Mouse (Mus musculus): Measurements from ENCODE around the gene Gm5901. TPM values are rescaled to one million over a fixed set of nuclear protein-coding genes. Genes with fewer than 3 reads are reported as not detected.

Gm5901 gene
- polyA plus RNA-seq, 1 experiment = 188 TPM

- no peak overlapping the region for H3K27ac ChIP-seq (ENCODE audit: control insufficient read depth, insufficient read depth, low read depth, low read length)
- no peaks in the 10 kb centered on the region for H3K27me3 ChIP-seq (ENCODE audit: control insufficient read depth, insufficient read depth, low read length)
- peaks cover 2% of the 10 kb centered on the region; the same call in 1 of the 2 replicates for H3K36me3 ChIP-seq (ENCODE audit: control insufficient read depth, insufficient read depth, low read length)
- H3K4me1 ChIP-seq (ENCODE audit: control insufficient read depth, insufficient read depth, low read length) = no peaks in the 10 kb centered on the region
- H3K4me3 ChIP-seq (ENCODE audit: control insufficient read depth, low read depth, low read length) = no peak overlapping the region
- TF ChIP-seq POLR2A (IDR thresholded peaks at IDR 0.05; ENCODE audit: control insufficient read depth, low read depth, low read length) (no peak), CTCF (IDR thresholded peaks at IDR 0.05; ENCODE audit: control insufficient read depth, insufficient read depth, insufficient replicate concordance, low read depth, low read length) (no peak)
These were observed 15.4 kb downstream of the Gm5901 start for GRCm38 (mm10) chr7:105390236-105390635.

DNA sequence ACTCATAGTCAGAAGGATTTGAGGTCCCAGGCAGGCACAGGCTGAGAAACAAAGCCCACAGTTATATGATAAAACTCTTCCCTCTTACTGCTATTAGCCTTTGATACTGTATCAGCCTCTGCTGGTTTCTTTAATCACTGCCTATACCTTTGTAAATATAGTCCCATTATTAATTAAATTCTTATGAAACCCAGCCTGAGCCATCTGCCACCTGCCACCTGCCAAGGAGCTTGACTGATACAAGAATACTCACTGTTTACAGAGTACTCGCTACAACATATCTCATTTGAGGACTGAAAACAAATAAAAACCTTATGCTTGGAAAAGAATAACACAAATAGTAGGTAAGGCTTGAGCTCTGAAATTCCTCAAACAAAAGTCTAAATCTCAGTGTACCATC lies 19.8 kb downstream of the Gm5901 start:
- H3K27me3 ChIP-seq (ENCODE audit: control insufficient read depth, insufficient read depth, low read length) = no peaks in the 10 kb centered on the region
- H3K4me3 ChIP-seq (ENCODE audit: control insufficient read depth, low read depth, low read length) = no peak overlapping the region
- H3K4me1 ChIP-seq (ENCODE audit: control insufficient read depth, insufficient read depth, low read length) = peaks cover 2% of the 10 kb centered on the region; the same call in 1 of the 2 replicates
- H3K27ac ChIP-seq (ENCODE audit: control insufficient read depth, insufficient read depth, low read depth, low read length) = no peak overlapping the region
- TF ChIP-seq CTCF (IDR thresholded peaks at IDR 0.05; ENCODE audit: control insufficient read depth, insufficient read depth, insufficient replicate concordance, low read depth, low read length) = no peak
- no peak for TF ChIP-seq POLR2A (IDR thresholded peaks at IDR 0.05; ENCODE audit: control insufficient read depth, low read depth, low read length)
- H3K36me3 ChIP-seq (ENCODE audit: control insufficient read depth, insufficient read depth, low read length) = no peaks in the 10 kb centered on the region

GRCm38 (mm10) chr7:105395131-105395820 lies 20.4 kb downstream of the Gm5901 start:
- peaks cover 4% of the 10 kb centered on the region for H3K4me1 ChIP-seq (ENCODE audit: control insufficient read depth, insufficient read depth, low read length)
- H3K27me3 ChIP-seq (ENCODE audit: control insufficient read depth, insufficient read depth, low read length) = no peaks in the 10 kb centered on the region
- no peaks in the 10 kb centered on the region for H3K36me3 ChIP-seq (ENCODE audit: control insufficient read depth, insufficient read depth, low read length)
- no peak overlapping the region for H3K4me3 ChIP-seq (ENCODE audit: control insufficient read depth, low read depth, low read length)
- TF ChIP-seq POLR2A (IDR thresholded peaks at IDR 0.05; ENCODE audit: control insufficient read depth, low read depth, low read length) = no peak
- no peak overlapping the region for H3K27ac ChIP-seq (ENCODE audit: control insufficient read depth, insufficient read depth, low read depth, low read length)

DNA sequence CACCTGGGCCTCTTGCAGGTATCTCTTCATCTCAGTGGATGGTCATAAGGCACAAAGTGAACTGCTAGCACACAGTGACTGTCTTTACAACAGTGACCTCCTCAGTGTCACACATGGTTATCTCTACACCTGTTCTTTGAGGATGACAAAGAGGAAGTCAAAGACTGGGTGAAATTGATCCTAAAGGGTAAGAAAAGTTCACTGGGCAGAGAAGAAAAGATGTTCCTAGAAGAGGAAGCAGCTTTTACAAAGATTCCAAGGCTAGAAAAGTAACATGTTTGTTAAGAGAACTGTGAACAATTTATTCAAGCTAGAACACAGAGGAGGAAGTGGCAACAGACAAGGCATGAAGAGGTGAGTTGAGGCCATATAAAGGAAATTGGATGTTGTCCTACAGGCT lies 21.3 kb downstream of the Gm5901 start:
- H3K4me1 ChIP-seq (ENCODE audit: control insufficient read depth, insufficient read depth, low read length) = peaks cover 5% of the 10 kb centered on the region

DNA sequence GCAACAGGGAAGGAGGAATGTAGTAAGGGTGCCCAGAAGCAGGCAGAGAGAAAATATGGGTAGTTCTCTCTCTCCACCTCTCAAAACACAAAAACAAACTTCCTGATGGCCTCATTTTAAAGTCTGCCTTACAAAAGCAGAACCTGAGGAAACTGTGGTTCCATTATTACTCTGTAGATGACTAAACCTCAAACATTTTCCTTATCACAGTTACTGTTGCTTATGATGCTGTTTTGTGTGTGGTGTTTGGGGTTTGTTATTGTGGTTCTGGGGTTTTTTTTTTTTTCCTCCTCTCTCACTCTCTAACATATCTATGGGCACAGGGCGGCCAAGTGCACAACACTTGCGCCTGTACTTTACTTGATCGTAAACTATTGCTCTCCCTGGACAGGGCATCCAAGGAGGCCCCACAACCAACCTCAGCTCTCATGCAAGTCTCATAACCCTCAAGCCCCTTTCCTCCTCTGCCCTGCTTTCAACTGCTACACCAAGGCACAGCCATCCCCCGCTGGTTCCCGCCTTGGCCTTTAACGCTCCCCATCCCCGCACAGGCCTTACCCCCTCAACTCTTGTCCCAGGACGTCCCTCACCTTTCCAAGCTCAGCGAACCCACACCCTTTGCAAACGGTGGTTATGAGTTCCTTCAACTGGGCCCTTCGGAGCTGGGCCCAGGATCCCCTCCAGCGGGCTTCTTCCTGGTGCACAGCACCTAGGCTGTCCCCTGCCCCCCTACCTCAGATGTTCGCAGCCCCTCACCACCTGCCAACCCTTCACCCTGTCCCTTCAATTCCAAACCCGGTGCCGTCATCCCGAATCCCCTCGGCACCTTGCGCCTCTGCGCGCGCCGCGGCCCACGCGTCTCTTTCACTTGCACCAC lies 24.5 kb downstream of the Gm5901 start:
- TF ChIP-seq CTCF (IDR thresholded peaks at IDR 0.05; ENCODE audit: control insufficient read depth, insufficient read depth, insufficient replicate concordance, low read depth, low read length) (no peak), POLR2A (IDR thresholded peaks at IDR 0.05; ENCODE audit: control insufficient read depth, low read depth, low read length) (no peak)
- H3K4me3 ChIP-seq (ENCODE audit: control insufficient read depth, low read depth, low read length) = peak overlapping the region; percentile 89
- peaks cover 5% of the 10 kb centered on the region for H3K4me1 ChIP-seq (ENCODE audit: control insufficient read depth, insufficient read depth, low read length)
- H3K27ac ChIP-seq (ENCODE audit: control insufficient read depth, insufficient read depth, low read depth, low read length) = peak overlapping the region; percentile 82
- no peaks in the 10 kb centered on the region for H3K36me3 ChIP-seq (ENCODE audit: control insufficient read depth, insufficient read depth, low read length)
- no peaks in the 10 kb centered on the region for H3K27me3 ChIP-seq (ENCODE audit: control insufficient read depth, insufficient read depth, low read length)

More for the DNA sequence above, 21.3 kb downstream of the Gm5901 start:
- no peak for TF ChIP-seq POLR2A (IDR thresholded peaks at IDR 0.05; ENCODE audit: control insufficient read depth, low read depth, low read length)
- no peak for TF ChIP-seq CTCF (IDR thresholded peaks at IDR 0.05; ENCODE audit: control insufficient read depth, insufficient read depth, insufficient replicate concordance, low read depth, low read length)
- H3K27me3 ChIP-seq (ENCODE audit: control insufficient read depth, insufficient read depth, low read length) = no peaks in the 10 kb centered on the region
- no peak overlapping the region for H3K4me3 ChIP-seq (ENCODE audit: control insufficient read depth, low read depth, low read length)
- no peak overlapping the region for H3K27ac ChIP-seq (ENCODE audit: control insufficient read depth, insufficient read depth, low read depth, low read length)
- H3K36me3 ChIP-seq (ENCODE audit: control insufficient read depth, insufficient read depth, low read length) = no peaks in the 10 kb centered on the region

DNA sequence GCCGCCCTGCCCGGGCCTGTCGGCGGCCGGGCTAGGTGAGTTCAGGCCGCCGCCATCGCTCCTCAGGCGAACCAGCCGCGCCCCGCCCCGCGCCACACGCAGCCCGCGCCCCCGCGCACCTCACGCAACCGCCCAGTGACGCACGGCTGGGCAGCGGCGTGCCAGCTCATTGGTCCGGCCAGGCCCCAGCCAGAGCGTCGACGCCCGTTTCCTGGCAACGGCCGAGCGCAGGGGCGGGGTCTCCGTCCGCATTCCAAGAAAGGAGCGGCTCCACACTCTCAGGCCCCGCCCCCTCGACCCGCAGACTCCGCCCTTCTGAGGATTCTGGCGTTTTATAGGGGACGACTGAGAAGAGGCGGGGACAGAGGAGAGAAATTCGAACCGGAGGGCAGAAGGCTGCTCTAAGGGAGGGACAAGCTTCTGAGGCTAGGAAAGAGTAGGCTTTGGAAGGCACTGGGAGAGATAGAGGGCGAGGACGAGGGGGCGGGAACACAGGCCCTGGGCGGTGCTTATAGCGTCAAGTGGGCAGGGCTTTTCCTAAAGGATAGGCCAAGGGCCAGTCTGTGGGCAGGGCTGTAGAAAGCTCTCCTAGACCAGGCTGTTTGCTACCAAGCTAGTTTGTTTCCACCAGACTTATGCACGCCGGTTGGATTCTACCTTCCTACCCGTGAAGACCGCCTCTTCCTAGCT lies 25.2 kb downstream of the Gm5901 start, which contains the start of gene Fam160a2:
Gene Fam160a2, minus strand, starts transcription at position 120 of the 690 bp plus-strand sequence.
- peak within 1 kb of the TSS; percentile 94 for H3K27ac ChIP-seq (ENCODE audit: control insufficient read depth, insufficient read depth, low read depth, low read length)
- H3K4me1 ChIP-seq (ENCODE audit: control insufficient read depth, insufficient read depth, low read length) = peaks cover 5% of the 10 kb centered on the region
- TF ChIP-seq CTCF (IDR thresholded peaks at IDR 0.05; ENCODE audit: control insufficient read depth, insufficient read depth, insufficient replicate concordance, low read depth, low read length) (no peak), POLR2A (IDR thresholded peaks at IDR 0.05; ENCODE audit: control insufficient read depth, low read depth, low read length) (peak; percentile 71)
- H3K27me3 ChIP-seq (ENCODE audit: control insufficient read depth, insufficient read depth, low read length) = no peaks in the 10 kb centered on the region
- peak within 1 kb of the TSS; percentile 89 for H3K4me3 ChIP-seq (ENCODE audit: control insufficient read depth, low read depth, low read length)
- no peaks in the 10 kb centered on the region for H3K36me3 ChIP-seq (ENCODE audit: control insufficient read depth, insufficient read depth, low read length)

GRCm38 (mm10) chr7:105404268-105404667 lies 29.4 kb downstream of the Gm5901 start, which contains the start of gene Cnga4:
Gene Cnga4, plus strand, starts transcription at chr7:105404568.
- no peaks in the 10 kb centered on the region for H3K27me3 ChIP-seq (ENCODE audit: control insufficient read depth, insufficient read depth, low read length)
- TF ChIP-seq CTCF (IDR thresholded peaks at IDR 0.05; ENCODE audit: control insufficient read depth, insufficient read depth, insufficient replicate concordance, low read depth, low read length) = no peak
- no peak for TF ChIP-seq POLR2A (IDR thresholded peaks at IDR 0.05; ENCODE audit: control insufficient read depth, low read depth, low read length)
- peak within 1 kb of the TSS; percentile 42 for H3K4me3 ChIP-seq (ENCODE audit: control insufficient read depth, low read depth, low read length)
- H3K27ac ChIP-seq (ENCODE audit: control insufficient read depth, insufficient read depth, low read depth, low read length) = no peak within 1 kb of the TSS
- H3K36me3 ChIP-seq (ENCODE audit: control insufficient read depth, insufficient read depth, low read length) = no peaks in the 10 kb centered on the region
- peaks cover 12% of the 10 kb centered on the region for H3K4me1 ChIP-seq (ENCODE audit: control insufficient read depth, insufficient read depth, low read length)
